Mouse (Mus musculus): ENCODE results near the gene Slc16a12. TPM values are rescaled to one million over a fixed set of nuclear protein-coding genes. Genes with fewer than 3 reads are reported as not detected.

Slc16a12 gene
- total RNA-seq, 2 experiments from 2014 or later = 0.33 to 0.54 TPM

Small RNAs within 50 kb of the gene (microRNA-seq; reads per million reads assigned to microRNA genes)
- gene Gm27476 (ENCODE audit: borderline number of aligned reads in 2 of 2) = 0 reads per million in 2 experiments

Other genes with a start within 250 kb of the Slc16a12 start
- gene Lipa, start 219.8 kb downstream of the Slc16a12 start, total RNA-seq (2021) = 100 to 1,000 TPM; 101 to 207 TPM
- gene Ifit2, start 196.6 kb downstream of the Slc16a12 start, total RNA-seq (2021) = 1 to 10 TPM; 2.8 to 4.3 TPM
- gene Ifit3, start 163.8 kb downstream of the Slc16a12 start, total RNA-seq (2021) = 1 to 10 TPM; 5.4 to 6.3 TPM
- gene Ifit1bl1, start 145.3 kb downstream of the Slc16a12 start, total RNA-seq (2021) = under 1 TPM; 0.40 to 0.48 TPM
- gene Ifit3b, start 139.3 kb downstream of the Slc16a12 start, total RNA-seq (2021) = 1 to 10 TPM; 1.9 to 2.5 TPM
- under 1 TPM; 0.10 to 0.13 TPM for gene Ifit1bl2, start 106.5 kb downstream of the Slc16a12 start, total RNA-seq (2021)
- gene Ifit1, start 106.4 kb downstream of the Slc16a12 start, total RNA-seq (2021) = 1 to 10 TPM; 5.1 to 6.7 TPM
- 10 to 100 TPM; 77.0 to 80.4 TPM for gene Pank1, start 132.2 kb upstream of the Slc16a12 start, total RNA-seq (2021)
- 1 to 10 TPM in 1 of 2 experiments, under 1 TPM in 1; 0.90 to 2.4 TPM for gene Kif20b, start 175.1 kb upstream of the Slc16a12 start, total RNA-seq (2021)

All from adrenal gland, adult 18-20 months (tissue).